Mouse (Mus musculus) ES-E14 (cell line): ENCODE measurements around the gene Tkt. TPM values are rescaled to one million over a fixed set of nuclear protein-coding genes. Genes with fewer than 3 reads are reported as not detected.
"Not testable (repeated sequence)": the region's sequence is repeated elsewhere in the genome, so short reads cannot be mapped to it uniquely, and the experiment has no call there.

ENCODE experiments used
- DNase-seq: peaks from one replicate; pipeline ENCODE4 v3.0.0-alpha.2; 2013; ENCODE audit warnings: low read depth, low spot score
- H3K27ac ChIP-seq: 2 replicates; pipeline ENCODE4 v1.5.1; 2012; ENCODE audit warnings: low read depth, mild to moderate bottlenecking, low read length, moderate library complexity, mixed read lengths; ENCODE audit not compliant: poor library complexity, insufficient read depth, severe bottlenecking
- H3K36me3 ChIP-seq: 2 replicates; pipeline ENCODE4 v1.6.1; 2012; ENCODE audit warnings: mild to moderate bottlenecking, low read length, moderate library complexity, mixed read lengths; ENCODE audit not compliant: control insufficient read depth, poor library complexity, insufficient read depth, severe bottlenecking
- H3K4me1 ChIP-seq, 2 experiments: fragments of 150-350 bp in 1 of 2; sonication (generic) in 1 of 2; 2 replicates each; pipeline ENCODE4 v1.6.1; 2012; ENCODE audit warnings: low read length in 2 of 2, mild to moderate bottlenecking in 1 of 2, mixed read lengths in 1 of 2; ENCODE audit not compliant: control insufficient read depth in 2 of 2, insufficient read depth in 2 of 2, poor library complexity in 1 of 2
- H3K4me3 ChIP-seq, 2 experiments: fragments of 150-350 bp in 1 of 2; sonication (generic) in 1 of 2; 2 replicates each; pipeline ENCODE4 v1.5.1; 2012; ENCODE audit warnings: low read length in 2 of 2, low read depth in 1 of 2, mild to moderate bottlenecking in 1 of 2, mixed read lengths in 1 of 2; ENCODE audit not compliant: insufficient read depth in 1 of 2, poor library complexity in 1 of 2, severe bottlenecking in 1 of 2
- H3K9ac ChIP-seq: 2 replicates; pipeline ENCODE4 v1.6.1; 2012; ENCODE audit warnings: low read depth, mild to moderate bottlenecking, low read length, mixed read lengths; ENCODE audit not compliant: poor library complexity, insufficient read depth, severe bottlenecking
- H3K9me3 ChIP-seq: fragments of 150-350 bp; sonication (generic); 2 replicates; pipeline ENCODE4 v1.6.1; 2012; ENCODE audit warnings: low read depth, mild to moderate bottlenecking, low read length; ENCODE audit not compliant: control insufficient read depth, insufficient read depth
- CHD2 ChIP-seq: IDR thresholded peaks from 2 replicates; pipeline ENCODE4 v1.6.1; 2014; ENCODE audit warnings: mild to moderate bottlenecking, low read depth, low read length, inconsistent platforms
- HCFC1 ChIP-seq: IDR thresholded peaks from 2 replicates; pipeline ENCODE4 v1.6.1; 2012; ENCODE audit warnings: low read length, inconsistent platforms, borderline replicate concordance; ENCODE audit not compliant: insufficient read depth
- MAFK ChIP-seq: IDR thresholded peaks from 2 replicates; pipeline ENCODE4 v1.6.1; 2014; ENCODE audit warnings: mild to moderate bottlenecking, low read depth, low read length, inconsistent platforms; ENCODE audit not compliant: insufficient read depth
- ZC3H11A ChIP-seq: IDR thresholded peaks from 2 replicates; pipeline ENCODE4 v1.6.1; 2012; ENCODE audit warnings: low read depth, mild to moderate bottlenecking, inconsistent platforms, low read length, borderline replicate concordance
- ZNF384 ChIP-seq: IDR thresholded peaks from 2 replicates; pipeline ENCODE4 v1.6.1; 2012; ENCODE audit warnings: low read depth, low read length, inconsistent platforms
- in situ Hi-C, 2 experiments: fragments of 600-800 bp; cut with MboI; formaldehyde crosslinking; loops; one replicate each; pipeline ENCODE4 v1.15.1; 2025; ENCODE audit warnings: low sequenced_read_pairs in 2 of 2, inconsistent platforms in 1 of 2; ENCODE audit not compliant: unreplicated experiment in 2 of 2
- total RNA-seq: library from RNA; depleted of rRNA; stranded (reverse); fragments of 300-350 nt; gene quantifications from 2 replicates; pipeline ENCODE4 v1.2.3, GENCODE M21; 2012

Tkt gene
- total RNA-seq, 1 experiment = 740 TPM

DNA sequence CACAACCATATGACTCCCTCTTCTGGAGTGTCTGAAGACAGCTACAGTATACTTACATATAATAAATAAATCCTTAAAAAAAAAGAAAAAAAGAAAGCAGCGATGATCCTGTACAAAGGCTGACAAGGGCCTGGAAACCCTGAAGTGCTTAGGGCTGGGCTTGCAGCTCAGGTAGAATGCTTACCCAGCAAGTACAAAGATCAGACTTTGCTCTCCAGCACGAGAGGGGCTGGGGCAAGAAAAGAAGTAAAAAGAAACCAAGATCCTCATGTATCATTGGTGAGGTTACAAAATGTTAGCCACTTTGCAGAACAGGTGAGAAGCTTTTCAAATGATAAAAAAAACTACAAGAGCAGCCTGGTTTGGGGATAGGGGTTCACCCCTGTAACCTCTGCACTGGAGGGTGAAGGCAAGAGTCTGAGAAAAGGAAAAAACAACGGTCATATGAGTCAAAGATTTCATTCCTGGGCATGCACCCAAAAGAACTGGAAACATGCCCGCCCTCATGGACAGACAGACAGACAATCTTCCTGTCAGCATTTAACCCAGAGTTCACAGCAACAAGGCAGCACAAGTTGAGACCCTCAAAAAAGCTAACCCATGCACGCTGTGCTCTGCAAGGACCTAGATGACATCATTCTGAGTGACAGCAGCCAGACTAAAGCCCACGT, 14.2 kb upstream of the Tkt start:
- H3K9ac ChIP-seq = no peak overlapping the region
- no peak overlapping the region for H3K27ac ChIP-seq
- no peak for DNase-seq
- no peak overlapping the region for H3K4me3 ChIP-seq
- in situ Hi-C loops = no loop called here
- no peak for TF ChIP-seq ZNF384
- TF ChIP-seq CHD2 = no peak
- no peak for TF ChIP-seq MAFK
- TF ChIP-seq HCFC1 = no peak
- no peak for TF ChIP-seq ZC3H11A
- no peaks in the 10 kb centered on the region for H3K36me3 ChIP-seq
- peaks cover 6 to 15% of the 10 kb centered on the region in 2 experiments for H3K4me1 ChIP-seq
- no peaks in the 10 kb centered on the region for H3K9me3 ChIP-seq

DNA sequence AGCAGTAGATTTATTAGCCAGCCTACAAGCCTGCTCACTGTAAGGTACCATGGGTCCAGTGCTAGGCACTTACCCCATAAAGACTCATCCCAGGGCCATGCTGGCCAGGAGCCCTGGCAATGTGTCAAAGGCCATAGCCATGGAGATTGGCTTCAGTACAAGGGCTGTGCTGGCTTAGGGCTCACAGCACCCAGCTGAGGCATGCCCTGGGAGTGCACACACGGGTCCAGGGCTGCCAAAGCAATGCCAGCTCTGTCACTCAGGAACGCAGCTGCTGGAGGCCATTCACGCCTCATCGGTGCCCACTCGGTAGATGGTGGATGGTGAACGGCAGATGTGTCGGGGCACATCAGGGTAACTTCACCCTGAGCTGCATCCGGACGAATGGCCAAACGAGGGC, 6.6 kb upstream of the Tkt start:
- DNase-seq = no peak

DNA sequence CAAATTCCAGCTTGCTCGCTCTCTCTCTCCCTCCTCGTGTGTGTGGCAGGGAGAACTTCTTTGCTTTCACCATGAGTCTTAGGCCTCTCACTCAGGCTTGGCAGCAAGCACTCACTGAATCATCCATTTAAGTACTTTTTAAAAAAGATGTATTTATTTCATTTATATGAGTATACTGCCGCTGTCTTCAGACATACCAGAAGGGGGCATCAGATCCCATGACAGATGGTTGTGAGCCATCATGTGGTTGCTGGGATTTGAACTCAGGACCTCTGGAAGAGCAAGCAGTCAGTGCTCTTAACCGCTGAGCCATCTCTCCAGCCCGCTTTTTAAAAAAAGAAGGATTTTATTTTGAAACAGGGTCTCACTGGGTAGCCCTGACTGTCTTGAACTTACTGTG, 4.8 kb upstream of the Tkt start:
- H3K9me3 ChIP-seq, H3K36me3 ChIP-seq, H3K4me3 ChIP-seq, H3K4me1 ChIP-seq, H3K9ac ChIP-seq, in situ Hi-C loops, H3K27ac ChIP-seq, DNase-seq: not testable (repeated sequence)

More for the DNA sequence above, 6.6 kb upstream of the Tkt start:
- H3K4me3 ChIP-seq = no peak overlapping the region
- H3K9ac ChIP-seq = no peak overlapping the region
- H3K36me3 ChIP-seq = no peaks in the 10 kb centered on the region
- H3K9me3 ChIP-seq = no peaks in the 10 kb centered on the region
- H3K4me1 ChIP-seq = no peaks in the 10 kb centered on the region
- no peak overlapping the region for H3K27ac ChIP-seq
- in situ Hi-C loops = no loop called here
- no peak for TF ChIP-seq CHD2
- no peak for TF ChIP-seq ZNF384
- no peak for TF ChIP-seq ZC3H11A
- TF ChIP-seq MAFK = no peak
- TF ChIP-seq HCFC1 = no peak

DNA sequence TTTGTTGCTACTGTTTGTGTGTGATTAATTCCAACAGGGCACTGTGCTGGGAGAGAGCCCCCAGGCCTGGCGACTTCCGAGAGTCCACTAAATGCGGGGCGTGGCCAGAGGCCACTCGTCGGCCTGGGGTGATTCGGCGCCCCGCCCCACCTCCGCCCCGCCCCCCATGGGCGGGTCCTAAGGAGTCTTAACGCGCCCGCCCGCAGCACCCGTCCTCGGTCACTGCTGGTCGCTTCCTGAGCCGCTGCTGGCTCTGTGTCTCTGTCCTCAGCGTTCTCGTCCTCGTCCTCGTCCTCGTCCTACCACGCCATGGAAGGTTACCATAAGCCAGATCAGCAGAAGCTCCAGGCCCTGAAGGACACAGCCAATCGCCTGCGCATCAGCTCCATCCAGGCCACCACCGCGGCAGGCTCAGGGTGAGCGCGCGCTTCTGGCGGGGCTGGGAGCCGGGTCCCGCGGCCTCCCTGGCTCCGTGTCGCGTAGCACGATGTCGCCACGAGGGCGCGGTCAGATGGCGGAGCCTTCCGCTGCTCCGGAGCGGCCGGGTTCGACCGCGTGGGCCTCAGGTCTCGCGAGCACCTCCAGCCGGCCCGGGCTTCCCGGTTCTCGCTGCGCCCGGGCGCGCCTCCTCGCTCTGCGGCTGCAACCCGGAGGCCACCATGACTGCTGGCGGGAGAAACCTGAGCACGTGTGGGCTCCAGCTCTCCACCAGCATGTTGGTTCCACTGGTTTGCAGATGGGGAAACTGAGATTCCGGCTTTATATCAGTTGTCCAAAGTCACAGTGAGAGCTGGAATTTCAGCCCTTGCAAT, 1.0 kb downstream of the Tkt start:
- Histone ChIP-seq H3K4me1 (peaks cover 12 to 15% of the 10 kb centered on the region in 2 experiments), H3K36me3 (peaks cover 13% of the 10 kb centered on the region), H3K27ac (peak overlapping the region; percentile 78; the same call in 1 of the 2 replicates), H3K4me3 (peak overlapping the region; percentile 81 to 96), H3K9ac (peak overlapping the region; percentile 95), H3K9me3 (no peaks in the 10 kb centered on the region)
- in situ Hi-C loops = no loop called here
- DNase-seq = peak; percentile 87
- TF ChIP-seq ZNF384 = no peak
- TF ChIP-seq CHD2 = peak; percentile 80
- no peak for TF ChIP-seq MAFK
- no peak for TF ChIP-seq ZC3H11A
- TF ChIP-seq HCFC1 = no peak

DNA sequence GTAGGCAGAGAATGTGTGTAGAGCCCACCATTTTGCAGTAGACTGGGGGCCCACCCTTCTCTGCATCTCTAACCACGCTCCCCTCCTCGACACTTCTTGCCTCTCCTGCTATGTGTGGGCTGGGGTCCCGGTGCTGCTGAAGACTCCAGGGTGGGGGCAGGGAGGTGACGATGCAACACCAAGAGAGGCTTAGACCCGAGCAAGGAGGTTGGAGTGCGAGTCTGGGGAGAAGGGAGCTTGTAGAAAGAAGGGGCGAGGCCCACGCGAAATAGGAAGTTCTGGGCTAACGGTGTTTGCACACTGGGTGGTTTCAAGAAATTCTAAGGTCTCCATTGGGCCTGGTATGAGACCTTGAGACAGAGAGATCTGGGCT, 1.6 kb downstream of the Tkt start:
- peak overlapping the region; percentile 95 for H3K9ac ChIP-seq
- in situ Hi-C loops = no loop called here
- no peak for DNase-seq
- no peak overlapping the region for H3K27ac ChIP-seq
- H3K4me3 ChIP-seq = peak overlapping the region; percentile 81 to 96
- H3K9me3 ChIP-seq = no peaks in the 10 kb centered on the region
- peaks cover 13% of the 10 kb centered on the region for H3K36me3 ChIP-seq
- TF ChIP-seq ZC3H11A (no peak), MAFK (no peak), ZNF384 (no peak), CHD2 (no peak)
- H3K4me1 ChIP-seq = peaks cover 12 to 15% of the 10 kb centered on the region in 2 experiments
